In the genomic region with DNA sequence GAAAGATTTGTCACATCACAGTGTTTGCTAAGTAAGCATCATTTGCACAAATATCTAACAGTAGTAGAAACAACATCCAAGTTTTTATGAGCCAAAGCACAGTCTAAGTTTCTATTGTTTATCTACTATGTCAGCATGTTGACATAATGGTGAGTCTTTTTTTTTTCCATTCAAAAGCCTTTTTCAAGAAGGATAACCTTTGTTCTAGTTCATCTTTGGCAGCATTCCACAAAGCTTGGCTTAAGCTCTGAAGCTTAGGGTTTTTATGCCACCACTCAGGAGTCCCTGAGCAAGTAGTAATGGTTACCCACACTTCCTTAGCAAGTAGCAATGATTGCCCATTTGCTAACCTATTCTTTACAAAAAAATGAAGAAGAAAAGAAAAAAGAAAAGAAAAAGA, we compare ENCODE assay signal across 17 mouse cellular contexts.
DNase-seq lines count a peak whose midpoint lies in the region; TF ChIP-seq lines count a peak whose summit lies in the region.
"Had no signal": no experiment of that assay in that cellular context is flagged by ENCODE, and none has a peak within 500 bp of the region (broad histone marks: within the 10 kb centered on the region; RNA-seq: fewer than 3 reads in every experiment).

No protein-coding gene starts in this region.

- peak; percentile 81 for DNase-seq in kidney, adult 2 months
- no peak for DNase-seq in kidney, postnatal 10 days
- DNase-seq in kidney, postnatal 14 days = peak; percentile 12
- DNase-seq in kidney, adult 18-20 months = no peak
- peak; percentile 3 for DNase-seq in adipocyte (ENCODE audit: low spot score)
- peak; percentile 8 for DNase-seq in brain, embryonic 14.5 days (ENCODE audit: low read depth)
- DNase-seq: adrenal gland, postnatal 14 days; cerebellum, adult 18-20 months; cerebellum, adult 9-11 months; cerebellum, postnatal 36 days; gastrocnemius, adult 2 months; gastrocnemius, postnatal 25 days; heart, postnatal 36 days had no signal

- no peak overlapping the region for H3K27ac ChIP-seq in kidney, adult 2 months (ENCODE audit: insufficient read depth, low read depth, low read length)
- H3K27ac ChIP-seq: embryonic facial prominence, embryonic 15.5 days; forebrain, embryonic 10.5 days; gastrocnemius, adult 2 months had no signal

- H3K36me3 ChIP-seq in kidney, adult 2 months (ENCODE audit: control insufficient read depth, insufficient read depth, low read length) = no peaks in the 10 kb centered on the region
- H3K36me3 ChIP-seq: embryonic facial prominence, embryonic 15.5 days; forebrain, embryonic 10.5 days; heart, embryonic 12.5 days had no signal

- no peak for TF ChIP-seq POLR2A in kidney, adult 2 months (IDR thresholded peaks at IDR 0.05; ENCODE audit: low read depth, low read length)
- no peak for TF ChIP-seq POLR2A in brain, embryonic 14.5 days (IDR thresholded peaks at IDR 0.05; ENCODE audit: borderline replicate concordance, extremely low read depth, insufficient read depth, insufficient read length, poor library complexity, severe bottlenecking)

- no peaks in the 10 kb centered on the region for H3K27me3 ChIP-seq in kidney, adult 2 months (replicated peaks; ENCODE audit: control insufficient read depth, insufficient read depth, low read length)
- H3K27me3 ChIP-seq: embryonic facial prominence, embryonic 15.5 days; heart, embryonic 12.5 days had no signal

- H3K4me1 ChIP-seq in kidney, adult 2 months (ENCODE audit: control insufficient read depth, insufficient read depth, low read length) = peaks cover 3% of the 10 kb centered on the region; the same call in 1 of the 2 replicates
- H3K4me1 ChIP-seq: embryonic facial prominence, embryonic 15.5 days; forebrain, embryonic 10.5 days; heart, embryonic 12.5 days had no signal

- no peak overlapping the region for H3K4me3 ChIP-seq in kidney, adult 2 months (ENCODE audit: insufficient read depth, low read depth, low read length)
- H3K4me3 ChIP-seq: embryonic facial prominence, embryonic 15.5 days; erythroblast, embryonic 14.5 days; forebrain, embryonic 10.5 days; gastrocnemius, adult 2 months; heart, embryonic 12.5 days had no signal

- no peak for TF ChIP-seq CTCF in kidney, adult 2 months (conservative IDR thresholded peaks at IDR 0.05; ENCODE audit: insufficient read depth, insufficient read length, low read depth, low read length)
- TF ChIP-seq CTCF in brain, embryonic 14.5 days (IDR thresholded peaks at IDR 0.05; ENCODE audit: borderline replicate concordance, extremely low read depth, insufficient read depth, insufficient read length) = no peak

Comparison
In these comparisons a context has a peak if more than half of its experiments do, and no peak if none do; other contexts are left out.
1. DNase-seq: peak in kidney, adult 2 months (single experiment), kidney, postnatal 14 days (single experiment), adipocyte (single experiment) and brain, embryonic 14.5 days (single experiment); none in kidney, postnatal 10 days (single experiment) and kidney, adult 18-20 months (single experiment).